Mouse (Mus musculus): Measurements from ENCODE around the gene Pla2g15. TPM values are rescaled to one million over a fixed set of nuclear protein-coding genes. Genes with fewer than 3 reads are reported as not detected.

Pla2g15 gene
- polyA plus RNA-seq, 1 experiment: 35.4 TPM

GRCm38 (mm10) chr8:106151041-106151440, 842 bp downstream of the Pla2g15 start:
- WGBS: 79% methylated on average over 9 of the region's 9 CpGs

GRCm38 (mm10) chr8:106152876-106153275, 2.7 kb downstream of the Pla2g15 start:
- 19% methylated on average over 4 of the region's 4 CpGs for WGBS

More at GRCm38 (mm10) chr8:106151041-106151440, 842 bp downstream of the Pla2g15 start:
- Histone ChIP-seq H3K4me3 (ENCODE audit: extremely low read depth, insufficient read depth, insufficient read length) (peak overlapping the region; percentile 81), H3K27me3 (ENCODE audit: control insufficient read depth, insufficient read depth, low read length) (no peaks in the 10 kb centered on the region), H3K27ac (ENCODE audit: insufficient read depth, low read length) (no peak overlapping the region; the same call in 1 of the 2 replicates), H3K36me3 (ENCODE audit: control insufficient read depth, insufficient read depth, low read length) (no peaks in the 10 kb centered on the region; the same call in 1 of the 2 replicates), H3K4me1 (ENCODE audit: control insufficient read depth, insufficient read depth, insufficient read length) (peaks cover 7% of the 10 kb centered on the region; the same call in 1 of the 2 replicates)
- no peak for DNase-seq (ENCODE audit: low read depth in 1 of 2, low spot score in 2 of 2)
- TF ChIP-seq CTCF (IDR thresholded peaks at IDR 0.05; ENCODE audit: extremely low read depth, insufficient read depth, insufficient read length, insufficient replicate concordance) (no peak), POLR2A (IDR thresholded peaks at IDR 0.05; ENCODE audit: low read depth, low read length) (no peak)

GRCm38 (mm10) chr8:106157419-106157818, 7.2 kb downstream of the Pla2g15 start:
- Histone ChIP-seq H3K4me1 (ENCODE audit: control insufficient read depth, insufficient read depth, insufficient read length) (peaks cover 3% of the 10 kb centered on the region; the same call in 1 of the 2 replicates), H3K4me3 (ENCODE audit: extremely low read depth, insufficient read depth, insufficient read length) (no peak overlapping the region), H3K36me3 (ENCODE audit: control insufficient read depth, insufficient read depth, low read length) (peaks cover 11% of the 10 kb centered on the region), H3K27ac (ENCODE audit: insufficient read depth, low read length) (no peak overlapping the region), H3K27me3 (ENCODE audit: control insufficient read depth, insufficient read depth, low read length) (no peaks in the 10 kb centered on the region)
- DNase-seq (ENCODE audit: low read depth in 1 of 2, low spot score in 2 of 2): no peak
- TF ChIP-seq POLR2A (IDR thresholded peaks at IDR 0.05; ENCODE audit: low read depth, low read length): no peak
- TF ChIP-seq CTCF (IDR thresholded peaks at IDR 0.05; ENCODE audit: extremely low read depth, insufficient read depth, insufficient read length, insufficient replicate concordance): no peak
- WGBS: 96% methylated on average over 1 of the region's 1 CpGs

More at GRCm38 (mm10) chr8:106152876-106153275, 2.7 kb downstream of the Pla2g15 start:
- Histone ChIP-seq H3K27ac (ENCODE audit: insufficient read depth, low read length) (no peak overlapping the region), H3K4me1 (ENCODE audit: control insufficient read depth, insufficient read depth, insufficient read length) (peaks cover 7% of the 10 kb centered on the region; the same call in 1 of the 2 replicates), H3K4me3 (ENCODE audit: extremely low read depth, insufficient read depth, insufficient read length) (no peak overlapping the region), H3K36me3 (ENCODE audit: control insufficient read depth, insufficient read depth, low read length) (peaks cover 2% of the 10 kb centered on the region), H3K27me3 (ENCODE audit: control insufficient read depth, insufficient read depth, low read length) (no peaks in the 10 kb centered on the region)
- no peak for TF ChIP-seq POLR2A (IDR thresholded peaks at IDR 0.05; ENCODE audit: low read depth, low read length)
- TF ChIP-seq CTCF (IDR thresholded peaks at IDR 0.05; ENCODE audit: extremely low read depth, insufficient read depth, insufficient read length, insufficient replicate concordance): no peak
- DNase-seq (ENCODE audit: low read depth in 1 of 2, low spot score in 2 of 2): no peak

GRCm38 (mm10) chr8:106158381-106158780, 8.2 kb downstream of the Pla2g15 start:
- TF ChIP-seq POLR2A (IDR thresholded peaks at IDR 0.05; ENCODE audit: low read depth, low read length) (no peak), CTCF (IDR thresholded peaks at IDR 0.05; ENCODE audit: extremely low read depth, insufficient read depth, insufficient read length, insufficient replicate concordance) (no peak)
- no peaks in the 10 kb centered on the region for H3K27me3 ChIP-seq (ENCODE audit: control insufficient read depth, insufficient read depth, low read length)
- 95% methylated on average over 10 of the region's 10 CpGs for WGBS
- no peaks in the 10 kb centered on the region for H3K4me1 ChIP-seq (ENCODE audit: control insufficient read depth, insufficient read depth, insufficient read length)
- no peak overlapping the region for H3K4me3 ChIP-seq (ENCODE audit: extremely low read depth, insufficient read depth, insufficient read length)
- no peak for DNase-seq (ENCODE audit: low read depth in 1 of 2, low spot score in 2 of 2)
- peaks cover 18% of the 10 kb centered on the region for H3K36me3 ChIP-seq (ENCODE audit: control insufficient read depth, insufficient read depth, low read length)
- no peak overlapping the region for H3K27ac ChIP-seq (ENCODE audit: insufficient read depth, low read length)

- no peak for DNase-seq (ENCODE audit: low read depth in 1 of 2, low spot score in 2 of 2)
- H3K4me1 ChIP-seq (ENCODE audit: control insufficient read depth, insufficient read depth, insufficient read length): no peaks in the 10 kb centered on the region
- TF ChIP-seq POLR2A (IDR thresholded peaks at IDR 0.05; ENCODE audit: low read depth, low read length) (no peak), CTCF (IDR thresholded peaks at IDR 0.05; ENCODE audit: extremely low read depth, insufficient read depth, insufficient read length, insufficient replicate concordance) (no peak)
- no peak overlapping the region for H3K27ac ChIP-seq (ENCODE audit: insufficient read depth, low read length)
- WGBS: 91% methylated on average over 6 of the region's 6 CpGs
- H3K27me3 ChIP-seq (ENCODE audit: control insufficient read depth, insufficient read depth, low read length): no peaks in the 10 kb centered on the region
- peaks cover 23% of the 10 kb centered on the region for H3K36me3 ChIP-seq (ENCODE audit: control insufficient read depth, insufficient read depth, low read length)
- H3K4me3 ChIP-seq (ENCODE audit: extremely low read depth, insufficient read depth, insufficient read length): no peak overlapping the region
These were observed 9.7 kb downstream of the Pla2g15 start for GRCm38 (mm10) chr8:106159876-106160275.

- WGBS: 88% methylated on average over 9 of the region's 9 CpGs
- no peak for TF ChIP-seq CTCF (IDR thresholded peaks at IDR 0.05; ENCODE audit: extremely low read depth, insufficient read depth, insufficient read length, insufficient replicate concordance)
- TF ChIP-seq POLR2A (IDR thresholded peaks at IDR 0.05; ENCODE audit: low read depth, low read length): no peak
- no peak overlapping the region for H3K27ac ChIP-seq (ENCODE audit: insufficient read depth, low read length)
- no peaks in the 10 kb centered on the region for H3K27me3 ChIP-seq (ENCODE audit: control insufficient read depth, insufficient read depth, low read length)
- H3K4me3 ChIP-seq (ENCODE audit: extremely low read depth, insufficient read depth, insufficient read length): no peak overlapping the region
- no peak for DNase-seq (ENCODE audit: low read depth in 1 of 2, low spot score in 2 of 2)
- no peaks in the 10 kb centered on the region for H3K4me1 ChIP-seq (ENCODE audit: control insufficient read depth, insufficient read depth, insufficient read length)
- peaks cover 21% of the 10 kb centered on the region for H3K36me3 ChIP-seq (ENCODE audit: control insufficient read depth, insufficient read depth, low read length)
These were observed 13.1 kb downstream of the Pla2g15 start for GRCm38 (mm10) chr8:106163251-106163650.

- Histone ChIP-seq H3K4me1 (ENCODE audit: control insufficient read depth, insufficient read depth, insufficient read length) (no peaks in the 10 kb centered on the region), H3K27ac (ENCODE audit: insufficient read depth, low read length) (no peak overlapping the region), H3K36me3 (ENCODE audit: control insufficient read depth, insufficient read depth, low read length) (peaks cover 20% of the 10 kb centered on the region), H3K4me3 (ENCODE audit: extremely low read depth, insufficient read depth, insufficient read length) (no peak overlapping the region), H3K27me3 (ENCODE audit: control insufficient read depth, insufficient read depth, low read length) (no peaks in the 10 kb centered on the region)
- DNase-seq (ENCODE audit: low read depth in 1 of 2, low spot score in 2 of 2): peak; percentile 43 to 70
- WGBS: 48% methylated on average over 4 of the region's 4 CpGs
- peak; percentile 59; the same call in 1 of the 2 replicates for TF ChIP-seq CTCF (IDR thresholded peaks at IDR 0.05; ENCODE audit: extremely low read depth, insufficient read depth, insufficient read length, insufficient replicate concordance)
- no peak for TF ChIP-seq POLR2A (IDR thresholded peaks at IDR 0.05; ENCODE audit: low read depth, low read length)
These were observed 15.3 kb downstream of the Pla2g15 start for GRCm38 (mm10) chr8:106165460-106165859.

Data from spleen, adult 2 months (tissue).